Mouse (Mus musculus) retina, adult 2 months (tissue): Measurements from ENCODE around the gene Atxn3.
"Not testable (repeated sequence)": the region's sequence is repeated elsewhere in the genome, so short reads cannot be mapped to it uniquely, and the experiment has no call there.

Experiments used
- DNase-seq: peaks from one replicate; pipeline ENCODE4 v3.0.0-alpha.2; 2012; ENCODE audit warnings: low read depth, low spot score

The Atxn3 gene

DNA sequence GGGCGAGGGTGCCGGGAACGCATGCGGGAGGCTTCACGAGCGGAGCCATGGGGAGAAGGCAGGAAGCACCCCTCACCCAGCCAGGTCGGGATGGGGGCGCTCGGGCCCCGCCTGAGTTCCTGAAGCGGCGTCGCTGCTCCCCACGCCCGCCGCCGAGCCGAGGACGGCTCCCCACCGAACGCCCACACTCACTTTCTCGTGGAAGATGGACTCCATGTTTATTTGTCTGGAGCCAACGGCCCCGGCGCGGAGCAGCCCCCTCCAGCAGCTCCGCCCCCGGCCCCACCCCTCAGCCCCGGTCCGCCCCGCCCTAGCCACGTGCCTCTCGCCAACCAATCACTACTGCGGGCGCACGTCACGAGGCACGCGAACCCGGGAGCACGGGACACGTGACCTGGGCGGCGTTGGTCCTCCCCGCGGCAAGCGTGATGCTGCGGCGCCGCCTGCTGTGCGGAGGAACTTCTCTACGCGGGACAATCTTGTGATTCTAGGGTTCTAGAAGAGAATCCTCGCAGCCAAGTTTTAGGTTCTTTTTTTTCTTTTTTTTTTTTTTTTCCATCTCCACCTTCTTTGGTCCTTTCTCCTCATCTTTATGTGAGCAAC, at the start of gene Atxn3:
Gene Atxn3 (minus strand): TSS at position 305 of the 603 bp plus-strand sequence.
- DNase-seq: peak; percentile 92

DNA sequence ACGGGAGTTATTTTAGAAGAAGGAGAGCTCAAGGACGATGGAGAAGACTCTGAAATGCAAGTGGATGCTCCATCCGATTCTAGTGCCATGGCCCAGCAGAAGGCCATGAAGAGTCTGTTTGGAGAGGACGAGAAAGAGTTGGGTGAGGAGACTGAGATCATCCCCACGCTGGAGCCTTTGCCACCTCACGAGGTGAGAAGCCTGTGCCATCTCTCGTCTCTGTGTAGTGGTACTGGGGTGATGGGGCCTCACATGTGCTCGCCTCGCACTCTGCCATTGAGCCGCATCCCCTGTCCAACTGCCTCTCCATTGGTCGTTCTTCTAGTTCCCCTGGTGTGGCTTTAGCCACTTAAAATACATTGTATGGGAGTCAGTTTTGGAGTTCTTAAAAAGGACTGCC, 42.7 kb upstream of the Atxn3 start:
- DNase-seq: no peak

DNA sequence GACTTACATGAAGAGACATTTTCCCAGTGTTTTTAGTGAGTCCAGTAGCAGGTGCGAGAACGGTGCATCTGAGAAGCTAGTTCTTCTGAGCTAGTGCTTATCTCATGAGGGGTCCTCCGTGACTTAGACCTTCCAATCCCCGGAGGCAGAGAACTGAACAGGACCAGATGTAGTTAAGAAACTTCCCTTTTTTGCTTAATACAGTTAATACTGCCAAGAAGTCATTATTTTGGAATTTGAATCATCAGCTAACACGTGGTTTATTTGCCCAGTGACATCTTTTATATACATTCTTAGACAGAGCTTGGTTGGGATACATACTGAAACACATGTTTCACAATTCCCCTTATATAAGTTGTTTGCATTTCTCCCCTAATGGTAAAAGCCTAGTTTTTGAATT, 40.9 kb upstream of the Atxn3 start:
- no peak for DNase-seq

DNA sequence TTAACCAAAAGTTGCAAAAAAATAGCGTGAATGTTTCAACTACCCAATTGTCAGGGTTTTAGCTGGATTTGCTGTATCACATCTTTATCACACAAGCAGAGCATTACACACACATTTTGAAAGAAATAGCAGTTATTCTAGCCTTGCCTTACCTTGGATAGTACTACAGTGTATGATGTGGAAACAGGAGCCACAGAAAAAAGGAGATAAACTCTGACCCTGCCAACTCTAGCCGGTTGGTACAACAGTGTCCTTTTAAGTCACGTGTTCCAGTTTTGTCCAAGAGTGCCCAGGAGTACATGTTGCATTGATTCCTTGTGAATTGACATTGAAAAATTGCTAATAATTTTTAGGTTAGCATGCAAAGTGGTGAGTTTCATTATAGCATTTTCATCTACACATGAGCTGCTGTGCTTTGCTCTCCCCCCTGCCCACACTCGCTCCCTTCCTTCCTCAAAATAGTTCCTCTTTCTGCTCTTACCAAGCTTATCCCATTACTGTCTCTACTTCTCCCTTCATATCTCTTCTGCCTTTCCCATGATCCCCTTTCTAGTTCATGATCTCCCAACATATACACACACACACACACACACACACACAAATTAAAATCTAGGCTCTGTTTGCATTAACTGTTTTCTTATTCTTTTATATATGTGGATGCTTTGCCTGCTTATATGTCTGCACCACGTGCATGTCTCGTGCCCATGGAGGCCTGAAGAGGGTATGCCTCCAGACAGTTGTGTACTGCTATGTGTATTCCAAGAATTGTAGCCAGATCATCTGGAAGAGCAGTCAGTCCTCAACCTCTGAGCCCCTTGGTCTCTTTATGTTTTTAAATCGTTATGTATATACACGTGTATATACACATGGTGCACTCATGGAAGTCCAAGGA, 36.8 kb upstream of the Atxn3 start:
- no peak for DNase-seq

DNA sequence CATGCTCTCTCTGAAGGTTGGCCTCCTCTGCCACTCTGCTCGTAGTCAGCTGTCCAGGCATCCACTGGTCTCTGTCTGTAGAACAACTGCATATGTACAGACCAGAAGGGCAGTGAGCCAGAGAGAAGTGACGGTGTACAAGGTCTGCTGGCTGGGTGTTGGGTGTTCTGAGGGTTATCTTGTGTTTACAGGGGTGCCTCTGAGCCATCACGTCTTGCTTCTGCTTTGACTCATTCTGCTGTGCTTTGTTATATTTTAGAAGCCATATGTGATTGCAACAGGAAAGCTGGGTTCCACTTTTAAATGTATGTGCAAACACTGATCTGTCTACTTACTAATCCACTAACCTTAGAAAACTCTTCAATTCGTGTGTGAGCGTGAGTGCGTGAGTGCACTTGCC, 29.6 kb upstream of the Atxn3 start:
- no peak for DNase-seq

DNA sequence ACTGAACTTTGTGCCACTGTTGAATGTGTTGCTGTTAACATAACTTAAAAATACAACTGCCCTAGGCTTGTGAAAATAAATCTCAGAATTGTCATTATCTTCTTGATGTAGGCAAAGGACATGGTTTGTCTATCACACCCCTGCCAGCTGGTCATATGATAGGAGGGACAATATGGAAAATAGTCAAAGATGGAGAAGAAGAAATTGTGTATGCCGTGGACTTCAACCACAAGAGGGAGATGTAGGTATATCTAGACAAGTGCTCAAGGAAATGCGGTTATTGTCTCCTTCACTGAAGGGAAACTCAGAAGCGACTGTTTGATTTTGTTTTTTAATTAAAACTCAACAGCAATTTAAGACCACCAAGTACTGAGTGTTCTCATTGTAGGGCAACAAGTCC, 27.1 kb upstream of the Atxn3 start:
- DNase-seq: no peak

DNA sequence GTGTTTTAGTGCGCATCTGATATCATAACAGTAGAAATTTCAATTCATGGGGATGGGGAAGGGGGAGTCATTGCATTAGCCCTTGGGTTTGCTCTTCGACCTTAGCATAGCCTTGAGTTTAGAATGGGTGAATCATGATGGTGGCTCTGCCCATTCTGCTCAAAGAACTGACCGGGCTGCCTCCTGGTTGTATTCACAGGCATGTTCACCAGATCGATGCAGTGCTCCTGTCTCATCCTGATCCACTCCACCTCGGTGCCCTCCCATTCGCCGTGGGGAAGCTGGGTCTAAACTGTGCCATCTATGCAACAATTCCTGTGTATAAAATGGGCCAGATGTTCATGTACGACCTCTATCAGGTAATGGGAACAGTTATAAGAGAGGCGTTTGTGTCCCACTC, 24.9 kb upstream of the Atxn3 start:
- DNase-seq: no peak

DNA sequence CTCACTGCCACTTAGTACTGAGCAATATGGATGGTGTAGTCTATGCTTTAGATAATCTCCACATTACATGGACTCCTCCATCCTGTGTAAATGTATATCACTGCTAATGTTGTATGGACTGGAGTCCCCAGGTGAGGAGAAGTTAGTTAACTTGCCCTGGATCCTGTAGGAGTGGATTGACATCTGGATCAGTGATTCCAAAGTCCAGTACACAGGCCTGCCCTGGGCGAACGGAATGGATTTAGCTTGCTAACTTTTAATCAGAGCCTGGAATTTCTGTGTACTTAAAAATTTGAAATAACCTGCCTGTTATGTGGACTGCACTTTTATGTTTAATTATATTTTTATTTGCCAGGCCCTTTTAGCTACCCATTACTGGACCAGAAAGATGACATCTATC, 23.5 kb upstream of the Atxn3 start:
- DNase-seq: no peak

DNA sequence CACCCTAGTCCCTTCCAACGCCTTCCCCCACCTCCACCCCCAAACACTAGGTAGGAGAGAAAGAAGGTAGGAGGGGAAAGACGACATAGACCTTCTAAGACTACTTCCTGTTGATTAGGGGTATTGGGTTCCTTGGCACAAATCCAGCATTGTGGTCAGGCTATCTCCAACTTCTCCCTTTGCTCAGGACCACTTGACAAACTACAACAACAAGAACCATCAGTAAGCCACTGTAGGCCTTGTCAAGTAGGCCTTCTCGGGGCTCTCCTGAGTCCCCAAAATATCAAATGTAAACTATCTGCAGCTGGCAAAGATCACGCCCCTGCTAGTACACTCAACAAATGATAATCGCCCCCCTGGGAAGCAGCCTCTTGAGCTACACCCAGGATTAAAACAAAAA, 22.2 kb upstream of the Atxn3 start:
- DNase-seq: no peak

DNA sequence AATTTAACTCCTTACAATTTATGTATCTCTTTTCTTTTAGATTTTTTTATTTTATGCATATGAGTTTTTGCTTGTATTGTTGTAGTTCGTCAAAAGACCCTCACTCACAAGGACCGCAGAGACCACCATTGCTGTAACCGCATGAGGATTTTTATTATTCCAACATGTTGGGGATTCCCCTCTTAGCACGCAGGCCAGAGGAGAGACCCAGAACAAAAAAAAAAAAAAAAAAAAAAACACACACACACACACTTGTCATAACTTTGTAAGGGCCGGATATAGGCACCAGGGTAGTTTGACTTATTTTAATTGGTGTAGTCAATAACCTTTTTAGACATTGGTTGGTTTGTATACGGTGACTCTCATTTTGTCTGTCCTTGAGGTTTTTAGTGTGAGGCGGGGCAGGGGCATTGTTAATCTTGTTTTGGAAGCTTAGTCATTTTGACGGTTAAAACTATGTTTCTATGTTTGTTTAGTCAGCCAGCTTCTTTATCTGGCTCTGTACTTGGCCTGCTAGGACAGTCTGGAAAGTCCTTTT, 21.2 kb upstream of the Atxn3 start:
- DNase-seq: no peak

DNA sequence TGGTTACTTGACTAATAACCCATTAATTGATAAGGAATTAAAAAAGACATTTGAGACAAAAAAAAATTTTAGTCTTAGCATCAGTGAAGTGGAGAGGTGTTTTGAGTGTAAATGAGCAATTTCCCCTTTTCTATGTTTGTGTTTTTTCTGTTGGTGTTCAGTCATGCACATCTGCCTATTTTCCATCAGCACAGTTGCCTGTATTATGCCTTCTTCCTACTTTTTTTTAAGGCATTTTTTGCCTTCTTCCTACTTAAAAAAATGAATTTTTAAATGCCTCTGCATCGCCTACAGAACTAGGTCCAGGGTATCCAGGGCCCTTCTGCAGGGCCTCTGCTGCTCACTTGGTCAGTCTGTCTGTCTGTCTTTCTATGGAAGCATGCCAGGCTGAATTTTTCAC, 20.5 kb upstream of the Atxn3 start:
- DNase-seq: no peak

DNA sequence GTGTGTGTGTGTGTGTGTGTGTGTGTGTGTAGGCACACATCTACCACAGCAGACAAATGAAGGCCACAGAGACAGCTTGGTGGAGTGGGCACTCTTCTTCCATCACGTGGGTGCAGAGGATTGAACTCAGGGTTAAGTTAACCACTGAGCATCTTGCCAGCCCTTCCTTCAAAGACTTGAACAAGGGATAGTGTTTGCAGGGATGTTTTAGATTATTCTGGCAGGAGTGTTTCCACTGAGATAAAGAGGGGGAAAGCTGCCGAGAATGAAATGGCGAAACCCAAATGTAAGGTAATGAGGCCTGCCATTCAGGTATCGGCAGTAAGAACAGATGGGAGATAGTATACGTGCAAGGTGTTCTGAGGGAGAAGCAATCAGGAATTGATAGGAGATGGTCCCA, 20.1 kb upstream of the Atxn3 start:
- DNase-seq: no peak

DNA sequence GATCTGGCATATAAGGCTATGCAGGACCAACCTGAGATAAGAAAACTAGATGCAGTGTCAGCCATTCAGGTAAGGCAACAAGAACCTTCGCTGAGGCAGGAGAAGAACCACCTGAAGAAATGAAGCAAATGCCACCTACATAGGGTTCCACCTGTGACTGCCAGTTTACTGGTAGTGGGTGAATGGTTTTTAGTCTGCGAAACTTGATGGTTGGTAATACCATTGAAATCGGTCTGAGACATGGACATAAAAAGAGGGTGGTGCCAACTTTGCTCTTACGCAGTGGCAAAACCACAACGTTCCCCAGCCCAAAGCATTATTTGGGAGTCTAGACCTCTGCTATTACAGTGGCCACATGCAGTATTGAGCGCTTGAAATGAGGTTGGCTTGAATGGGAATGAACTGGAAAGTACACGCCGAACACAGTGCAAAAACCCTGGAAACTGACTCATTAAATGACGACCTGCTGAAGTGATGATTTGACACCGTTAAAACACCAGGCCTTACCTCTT, 19.4 kb upstream of the Atxn3 start:
- DNase-seq: no peak

DNA sequence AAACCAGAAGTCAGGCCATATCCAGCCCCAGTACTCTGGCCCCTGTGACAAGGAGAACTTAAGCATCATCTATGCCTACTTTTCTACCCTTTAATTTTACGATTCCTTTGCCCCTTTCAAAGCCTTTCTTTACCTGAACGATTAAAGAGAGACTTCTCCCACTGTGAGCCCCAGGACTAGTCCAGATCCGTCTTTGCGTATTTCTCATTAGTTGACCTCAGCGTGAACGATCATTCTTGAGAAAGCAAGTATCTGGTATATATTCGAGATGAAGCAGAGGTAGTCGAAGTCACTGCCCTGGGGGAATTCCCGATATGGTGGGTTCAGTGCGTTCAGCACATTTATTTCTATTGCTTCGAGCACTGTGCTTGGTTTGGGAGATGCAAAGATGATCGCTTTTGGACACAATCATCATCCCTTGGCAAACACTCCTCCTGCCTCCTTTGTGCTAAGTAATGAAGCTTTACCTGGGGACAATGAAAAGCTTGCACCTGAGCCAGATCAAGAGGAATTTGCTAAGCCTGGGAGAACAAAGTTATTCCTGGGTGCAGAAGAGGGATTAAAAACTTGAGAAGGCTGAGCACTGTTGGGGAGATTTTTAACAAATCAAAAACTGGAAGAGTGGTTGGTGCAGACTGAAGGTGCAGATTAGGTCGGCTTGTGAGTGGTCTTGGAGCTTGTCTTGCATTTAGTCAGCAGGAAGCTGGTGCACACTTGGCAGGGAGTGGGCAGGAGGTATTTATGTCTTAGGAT, 18.8 kb upstream of the Atxn3 start:
- no peak for DNase-seq

DNA sequence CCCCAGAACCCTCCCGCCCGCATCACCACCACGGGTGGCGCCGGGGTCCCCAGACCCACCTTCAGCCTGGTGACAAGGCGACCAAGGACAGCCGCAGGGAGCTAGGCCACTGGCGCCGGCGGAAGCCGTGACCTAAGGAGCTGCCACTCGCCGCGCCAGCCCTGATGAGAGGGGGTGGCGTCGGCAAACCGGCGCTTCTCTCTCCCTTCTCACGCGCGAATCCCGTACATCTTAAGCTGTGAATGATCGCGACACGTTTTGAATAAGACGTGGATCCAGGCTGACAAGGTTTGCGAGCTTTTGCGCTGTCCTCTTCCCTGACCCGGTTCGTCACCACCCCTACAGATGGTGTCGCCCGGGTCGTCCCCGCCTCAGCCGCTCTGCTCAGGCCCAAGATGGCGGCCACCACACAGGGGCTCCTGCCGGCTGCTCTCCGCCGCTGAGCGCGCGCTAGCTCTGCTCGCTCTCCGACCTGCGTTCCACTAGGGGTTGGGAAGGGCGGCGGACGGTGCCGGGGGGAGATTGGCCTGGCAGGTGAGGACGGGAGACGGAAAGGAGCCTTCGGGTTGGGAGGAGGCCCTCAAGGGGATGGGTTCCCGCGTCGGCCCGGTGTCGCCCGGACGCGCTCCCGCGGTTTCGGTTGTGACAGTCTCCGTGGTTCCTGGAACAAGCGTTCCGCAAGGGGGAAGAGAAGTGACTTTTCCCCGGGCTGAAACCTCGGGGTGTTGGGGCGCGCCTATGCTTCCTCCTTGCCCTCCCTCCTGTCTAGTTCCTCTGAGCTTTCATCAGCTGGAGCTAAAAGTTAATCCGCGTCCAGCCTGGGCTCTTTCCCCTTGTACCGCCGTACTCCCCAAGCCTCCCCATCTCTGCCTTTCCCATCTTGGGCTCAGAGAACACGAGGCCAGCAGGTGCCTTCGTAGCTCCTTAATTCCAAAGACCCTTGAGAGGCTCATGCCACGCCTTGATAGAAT, 17.8 kb upstream of the Atxn3 start, which contains the start of gene Cpsf2:
Gene Cpsf2 (plus strand): TSS at position 388 of the 971 bp plus-strand sequence.
- DNase-seq: peak; percentile 72

DNA sequence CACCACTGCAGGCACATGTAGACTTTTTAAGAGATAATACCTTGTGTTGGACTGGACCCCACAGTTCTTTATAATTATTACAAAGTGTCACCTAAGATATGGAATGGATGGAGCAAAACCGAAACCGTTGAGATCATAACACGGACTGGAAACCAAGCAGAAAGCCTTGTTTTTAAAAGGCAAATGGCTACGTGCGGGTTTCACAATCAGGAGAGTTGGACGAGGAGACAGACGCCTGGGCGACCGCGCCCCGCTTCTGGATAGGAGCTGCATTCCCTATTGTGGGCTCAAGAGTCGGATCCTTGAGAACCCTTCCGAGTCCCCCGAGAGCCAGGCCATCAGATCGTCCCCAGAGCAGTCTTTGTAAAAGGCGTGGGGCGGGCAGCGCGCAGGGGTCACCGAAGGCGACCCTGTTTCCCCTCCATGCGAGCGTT, 17.1 kb upstream of the Atxn3 start:
- DNase-seq: no peak

DNA sequence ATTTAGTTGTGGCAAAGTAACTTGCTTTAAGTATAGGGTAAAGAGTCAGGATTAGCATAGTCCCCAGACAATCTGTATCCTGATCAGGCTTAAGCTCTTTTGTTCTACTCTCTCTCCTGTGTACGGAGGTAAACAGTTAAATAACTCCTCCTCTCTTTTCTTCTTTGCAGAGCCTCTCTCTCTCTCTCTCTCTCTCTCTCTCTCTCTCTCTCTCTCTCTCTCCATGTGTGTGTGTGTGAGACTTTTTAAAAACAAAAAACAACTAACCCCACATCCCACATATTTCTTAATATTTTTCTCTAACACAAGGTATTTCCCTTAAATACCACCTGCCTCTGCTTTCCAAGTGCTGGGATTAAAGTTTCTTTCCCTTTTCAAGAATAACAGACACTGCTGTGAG, 16.5 kb upstream of the Atxn3 start:
- no peak for DNase-seq

DNA sequence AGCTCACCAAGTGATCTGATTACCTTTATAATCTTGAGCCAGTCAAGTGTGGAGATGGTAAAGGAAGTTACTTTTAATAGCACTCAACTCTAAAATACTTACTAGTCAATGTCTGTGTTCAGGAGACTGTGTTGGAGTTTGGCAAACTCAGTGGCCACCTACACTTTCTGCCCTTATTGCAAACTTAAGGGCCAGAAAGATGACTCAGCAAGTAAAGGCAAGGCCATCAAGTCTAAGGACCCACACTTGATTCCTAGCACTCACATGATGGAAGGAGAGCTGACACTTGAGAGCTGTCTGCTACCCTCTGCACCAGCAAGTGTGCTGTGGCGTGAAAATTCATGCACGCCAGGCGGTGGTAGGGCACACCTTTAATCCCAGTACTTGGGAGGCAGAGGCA, 14.2 kb upstream of the Atxn3 start:
- no peak for DNase-seq

DNA sequence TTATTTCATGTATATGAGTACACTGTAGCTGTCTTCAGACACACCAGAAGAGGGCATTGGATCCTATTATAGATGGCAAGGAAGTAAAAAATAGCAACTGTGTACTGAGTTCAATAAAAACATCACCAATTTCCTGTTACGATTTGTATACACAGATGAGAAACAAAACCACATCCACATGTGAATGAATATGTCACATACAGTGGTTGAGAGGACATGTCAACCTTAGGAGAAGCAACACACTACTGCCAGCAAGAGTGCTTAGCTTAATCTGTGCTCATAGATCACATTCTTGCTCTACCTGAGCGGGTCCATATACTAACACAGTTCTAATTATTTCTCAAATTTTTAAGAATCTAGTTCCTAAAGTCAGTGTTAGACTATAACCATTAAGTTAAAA, 13.3 kb upstream of the Atxn3 start:
- no peak for DNase-seq

DNA sequence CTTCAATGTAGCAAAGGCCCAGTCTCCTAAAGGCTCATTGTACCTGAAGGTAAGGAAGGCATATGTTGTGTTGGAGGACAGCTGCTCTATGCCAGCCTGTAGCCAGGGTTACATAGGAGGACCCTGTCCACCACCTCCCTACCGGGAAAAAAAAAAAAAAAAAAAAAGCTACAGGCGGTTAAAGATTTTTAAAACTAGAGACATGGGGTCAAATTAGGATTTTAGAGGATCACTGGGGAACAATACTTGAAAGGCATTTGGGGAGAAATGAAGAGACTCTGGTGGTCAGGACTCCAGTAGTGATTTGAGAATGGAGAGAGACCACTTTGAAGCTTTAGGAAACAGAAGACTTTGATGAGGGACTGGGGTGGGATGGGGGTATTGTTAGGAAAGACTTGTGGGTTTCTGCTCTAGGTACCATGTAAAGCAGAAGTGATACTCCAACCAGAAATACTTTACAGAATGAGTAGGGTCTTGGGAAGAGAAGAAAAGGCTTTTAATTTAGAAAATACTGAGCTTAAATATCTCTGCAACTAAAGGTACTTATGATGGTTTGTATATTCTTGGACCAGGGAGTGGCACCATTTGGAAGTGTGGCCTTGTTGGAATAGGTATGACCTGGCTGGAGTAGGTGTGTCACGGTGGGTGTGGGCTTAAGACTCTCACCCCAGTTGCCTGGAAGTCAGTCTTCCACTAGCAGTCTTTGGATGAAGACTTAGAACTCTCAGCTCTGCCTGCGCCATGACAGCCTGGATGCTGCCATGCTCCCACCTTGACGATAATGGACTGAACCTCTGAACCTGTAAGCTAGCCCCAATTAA, 1.1 kb upstream of the Atxn3 start:
- DNase-seq: not testable (repeated sequence)
